Mouse (Mus musculus) neural tube, embryonic 15.5 days (tissue): ENCODE measurements around the gene 4833439L19Rik. TPM values are rescaled to one million over a fixed set of nuclear protein-coding genes. Genes with fewer than 3 reads are reported as not detected.
"Not testable (repeated sequence)": the region's sequence is repeated elsewhere in the genome, so short reads cannot be mapped to it uniquely, and the experiment has no call there.

Experiments
- ATAC-seq: fragments of 200-750 bp; cut with Nextera tagmentation; 2 replicates; pipeline ENCODE4 v1.8.0; 2017; ENCODE audit warnings: mild to moderate bottlenecking, moderate TSS enrichment, moderate library complexity; ENCODE audit not compliant: low FRiP score
- H3K27ac ChIP-seq: fragments of 300-500 bp; sonication (generic); replicated peaks from 2 replicates; pipeline ENCODE4 v1.5.1; 2015; ENCODE audit warnings: mild to moderate bottlenecking, inconsistent platforms
- H3K27me3 ChIP-seq: fragments of 300-500 bp; sonication (generic); replicated peaks from 2 replicates; pipeline ENCODE4 v1.6.1; 2015; ENCODE audit warnings: inconsistent platforms
- H3K36me3 ChIP-seq: fragments of 300-500 bp; sonication (generic); 2 replicates; pipeline ENCODE4 v1.6.1; 2015; ENCODE audit warnings: inconsistent platforms
- H3K4me1 ChIP-seq: fragments of 300-500 bp; sonication (generic); 2 replicates; pipeline ENCODE4 v1.6.1; 2015; ENCODE audit warnings: inconsistent platforms
- H3K4me2 ChIP-seq: fragments of 300-500 bp; sonication (generic); 2 replicates; pipeline ENCODE4 v1.6.1; 2015; ENCODE audit warnings: inconsistent platforms, mild to moderate bottlenecking, moderate library complexity
- H3K4me3 ChIP-seq: fragments of 300-500 bp; sonication (generic); replicated peaks from 2 replicates; pipeline ENCODE4 v1.5.1; 2015; ENCODE audit warnings: mild to moderate bottlenecking, inconsistent platforms
- H3K9ac ChIP-seq: fragments of 300-500 bp; sonication (generic); replicated peaks from 2 replicates; pipeline ENCODE4 v1.6.1; 2015; ENCODE audit warnings: mild to moderate bottlenecking, inconsistent platforms
- H3K9me3 ChIP-seq: fragments of 300-500 bp; sonication (generic); replicated peaks from 2 replicates; pipeline ENCODE4 v1.6.1; 2016; ENCODE audit warnings: inconsistent platforms
- WGBS: fragments of 180-500 bp; shearing (Covaris S2); methylation state at CpG from one replicate; pipeline ENCODE4 v1.1.7; 2015; ENCODE audit warnings: mixed read lengths; 5-methylcytosine and 5-hydroxymethylcytosine counted together
- polyA plus RNA-seq: library from polyadenylated mRNA; unstranded; fragments of >200 nt; fragmentation: Nextera tagmentation; extraction: Ambion mirVana; gene quantifications from 2 replicates; pipeline ENCODE4 v1.2.1, GENCODE M21; 2015

Gene 4833439L19Rik
- polyA plus RNA-seq: 218 and 220 TPM in 2 replicates

DNA sequence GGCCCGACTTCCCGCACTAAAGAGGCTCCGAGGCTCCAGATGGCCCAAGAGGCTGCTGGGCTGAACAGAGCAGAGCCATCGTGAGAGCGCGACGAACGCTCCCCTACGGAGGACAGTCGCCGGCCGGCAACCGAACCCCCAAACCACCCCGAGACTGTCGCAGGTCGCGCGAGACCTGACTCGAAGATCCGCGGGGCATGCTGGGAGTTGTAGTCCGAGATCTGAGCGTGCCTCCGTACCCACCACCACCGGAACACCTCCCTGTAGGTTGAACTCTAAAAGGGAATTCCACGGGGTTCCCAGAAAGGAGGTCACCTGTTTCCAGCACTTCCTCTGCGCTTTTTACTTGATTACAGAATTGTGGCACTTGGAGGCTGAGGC is at the start of gene 4833439L19Rik:
TSS of gene 4833439L19Rik (minus strand) at position 235 of the 381 bp plus-strand sequence.
- peak within 1 kb of the TSS; percentile 88 for H3K27ac ChIP-seq
- H3K27me3 ChIP-seq: no peaks in the 10 kb centered on the region
- WGBS: under 1% methylated on average over 26 of the region's 27 CpGs
- peak within 1 kb of the TSS; percentile 99 for H3K4me3 ChIP-seq
- peaks cover 28% of the 10 kb centered on the region for H3K36me3 ChIP-seq
- H3K4me1 ChIP-seq: peaks cover 22% of the 10 kb centered on the region
- H3K4me2 ChIP-seq: peak within 1 kb of the TSS; percentile 85
- ATAC-seq: peak; percentile 96
- H3K9me3 ChIP-seq: no peaks in the 10 kb centered on the region
- H3K9ac ChIP-seq: peak within 1 kb of the TSS; percentile 96

DNA sequence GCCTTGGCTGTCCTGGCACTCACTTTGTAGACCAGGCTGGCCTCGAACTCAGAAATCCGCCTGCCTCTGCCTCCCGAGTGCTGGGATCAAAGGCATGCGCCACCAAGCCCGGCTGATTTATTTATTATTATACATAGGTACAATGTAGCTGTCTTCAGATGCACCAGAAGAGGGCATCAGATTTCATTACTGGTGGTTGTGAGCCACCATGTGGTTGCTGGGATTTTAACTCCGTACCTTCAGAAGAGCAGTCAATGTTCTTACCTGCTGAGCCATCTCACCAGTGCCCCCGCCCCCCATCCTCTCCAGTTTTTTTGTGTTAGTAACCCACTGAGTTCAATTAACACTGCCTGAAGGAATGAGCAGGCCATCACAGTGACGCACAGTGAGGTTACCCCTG is 47.9 kb upstream of the 4833439L19Rik start:
- not testable (repeated sequence) for H3K9ac ChIP-seq, H3K4me3 ChIP-seq, H3K27ac ChIP-seq, H3K9me3 ChIP-seq, H3K4me2 ChIP-seq, ATAC-seq, H3K36me3 ChIP-seq, H3K27me3 ChIP-seq
- H3K4me1 ChIP-seq: peaks cover 27% of the 10 kb centered on the region
- WGBS: 89% methylated on average over 8 of the region's 8 CpGs

DNA sequence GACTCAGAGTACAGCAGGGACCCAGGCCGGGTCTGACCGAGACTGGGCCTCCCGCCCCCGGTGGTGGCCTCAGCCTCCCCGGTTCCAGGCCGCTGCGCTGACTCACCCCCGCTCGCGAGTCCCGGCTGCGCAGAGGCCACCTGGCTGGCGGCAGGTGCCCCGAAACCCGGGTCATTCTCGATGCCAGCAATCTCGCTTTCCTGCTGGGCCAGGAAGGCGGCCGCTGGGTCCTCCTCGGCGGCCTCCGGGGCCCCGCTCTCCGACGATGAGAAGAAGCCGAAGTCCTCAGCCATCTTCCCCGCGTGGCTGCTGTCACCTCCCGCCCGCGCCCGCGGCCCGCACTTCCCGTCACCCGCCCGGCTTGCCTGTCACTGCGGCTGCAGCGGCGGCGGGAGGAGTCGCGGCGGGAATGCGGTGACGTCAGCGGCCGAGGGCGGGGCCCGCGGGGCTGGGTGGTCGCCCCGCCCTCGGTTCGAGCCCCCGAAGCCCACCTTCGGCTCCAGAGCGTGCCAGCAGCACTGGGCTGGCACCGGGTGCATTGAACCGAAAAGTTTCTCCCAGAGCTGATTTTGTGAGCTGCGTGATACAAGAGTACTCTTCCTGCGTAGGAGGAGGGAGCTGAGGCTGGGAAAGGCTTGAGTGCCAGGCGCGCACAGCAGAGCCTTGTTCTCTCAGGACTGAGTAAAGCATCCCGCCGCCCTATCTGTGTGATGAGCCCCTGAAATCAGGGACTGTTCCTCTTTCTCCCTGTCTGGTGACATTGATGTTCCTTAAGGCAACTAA is 45.9 kb upstream of the 4833439L19Rik start, which contains the start of gene Cltb:
TSS of gene Cltb (minus strand) at position 373 of the 783 bp plus-strand sequence.
- peak within 1 kb of the TSS; percentile 85 for H3K4me2 ChIP-seq

DNA sequence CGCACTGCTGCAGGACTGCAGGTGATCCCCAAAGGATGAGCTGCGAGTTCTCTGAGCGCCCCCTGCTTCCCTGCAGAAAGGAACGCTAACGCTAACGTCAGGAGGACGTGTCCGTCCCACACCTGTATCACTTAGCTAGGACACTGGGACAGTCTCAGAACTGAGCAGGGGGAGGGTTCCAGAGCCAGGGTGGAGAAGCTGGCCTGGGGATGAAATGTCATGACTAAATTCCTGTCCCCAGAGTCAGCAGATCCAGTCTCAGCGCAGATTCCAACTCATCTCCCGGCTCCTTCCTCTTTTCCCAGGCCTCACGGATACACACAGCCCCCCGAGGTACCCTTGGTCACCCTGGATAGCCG is 45.4 kb upstream of the 4833439L19Rik start:
- Histone ChIP-seq H3K9me3 (no peaks in the 10 kb centered on the region), H3K36me3 (peaks cover 13% of the 10 kb centered on the region), H3K27ac (peak overlapping the region; percentile 88), H3K4me1 (peaks cover 33% of the 10 kb centered on the region), H3K4me2 (peak overlapping the region; percentile 85), H3K27me3 (no peaks in the 10 kb centered on the region), H3K4me3 (peak overlapping the region; percentile 81), H3K9ac (peak overlapping the region; percentile 88)
- WGBS: 5% methylated on average over 13 of the region's 13 CpGs
- peak; percentile 65 for ATAC-seq

More for the DNA sequence above, 45.9 kb upstream of the 4833439L19Rik start, which contains the start of gene Cltb:
- ATAC-seq: peak; percentile 83
- H3K4me3 ChIP-seq: peak within 1 kb of the TSS; percentile 81
- H3K27me3 ChIP-seq: no peaks in the 10 kb centered on the region
- WGBS: under 1% methylated on average over 64 of the region's 66 CpGs
- peaks cover 33% of the 10 kb centered on the region for H3K4me1 ChIP-seq
- H3K36me3 ChIP-seq: peaks cover 8% of the 10 kb centered on the region
- H3K9ac ChIP-seq: peak within 1 kb of the TSS; percentile 88
- H3K27ac ChIP-seq: peak within 1 kb of the TSS; percentile 88
- no peaks in the 10 kb centered on the region for H3K9me3 ChIP-seq

DNA sequence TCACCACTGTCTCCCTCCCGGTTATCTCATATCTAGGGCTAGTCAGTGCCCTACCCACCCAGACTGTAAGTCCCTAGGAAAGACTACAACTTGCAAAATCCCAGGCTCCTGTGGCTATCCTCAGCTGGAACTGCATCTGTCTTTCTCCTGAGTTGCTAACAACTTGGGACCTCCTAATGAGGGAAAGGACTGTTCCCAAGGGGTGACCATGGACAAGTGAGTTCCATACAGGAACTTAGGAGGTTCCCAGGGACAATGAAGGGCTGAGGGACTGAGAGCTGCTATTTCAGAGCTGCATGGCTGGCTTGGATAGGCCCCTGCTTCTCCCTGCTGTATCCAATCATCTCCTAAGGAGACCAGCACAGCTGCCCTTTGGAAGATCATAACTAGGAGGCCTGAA is 44.1 kb upstream of the 4833439L19Rik start:
- no peaks in the 10 kb centered on the region for H3K9me3 ChIP-seq
- peak overlapping the region; percentile 81 for H3K4me3 ChIP-seq
- 26% methylated on average over 1 of the region's 1 CpGs for WGBS
- no peaks in the 10 kb centered on the region for H3K27me3 ChIP-seq
- H3K36me3 ChIP-seq: peaks cover 24% of the 10 kb centered on the region
- H3K9ac ChIP-seq: peak overlapping the region; percentile 32
- H3K4me2 ChIP-seq: peak overlapping the region; percentile 85
- H3K27ac ChIP-seq: peak overlapping the region; percentile 37; the same call in 1 of the 2 replicates
- H3K4me1 ChIP-seq: peaks cover 33% of the 10 kb centered on the region
- ATAC-seq: no peak

DNA sequence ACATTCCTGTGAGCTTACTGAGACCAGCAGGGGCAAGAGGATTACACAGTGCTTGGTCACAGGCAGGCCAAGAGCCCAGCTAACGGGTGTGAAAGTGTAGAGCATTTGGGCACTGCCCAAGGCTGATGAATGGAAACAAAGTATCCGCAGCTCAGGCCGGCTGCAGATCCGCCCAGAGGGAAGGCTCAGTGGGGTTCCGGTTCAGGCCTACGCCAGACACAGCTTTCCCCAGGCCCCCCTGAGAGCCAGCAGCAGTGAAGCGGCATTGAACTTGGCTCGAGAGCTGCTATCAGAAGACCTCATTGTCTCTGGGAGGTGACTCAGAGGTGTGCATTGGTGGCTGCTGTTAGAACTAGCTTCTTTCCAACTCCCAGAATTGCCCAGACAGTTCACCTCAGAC is 43.4 kb upstream of the 4833439L19Rik start:
- Histone ChIP-seq H3K9ac (peak overlapping the region; percentile 32), H3K36me3 (peaks cover 27% of the 10 kb centered on the region), H3K27me3 (no peaks in the 10 kb centered on the region), H3K4me1 (peaks cover 39% of the 10 kb centered on the region), H3K9me3 (no peaks in the 10 kb centered on the region), H3K27ac (peak overlapping the region; percentile 37; the same call in 1 of the 2 replicates), H3K4me2 (peak overlapping the region; percentile 85), H3K4me3 (peak overlapping the region; percentile 81)
- no peak for ATAC-seq
- WGBS: 6% methylated on average over 8 of the region's 8 CpGs

DNA sequence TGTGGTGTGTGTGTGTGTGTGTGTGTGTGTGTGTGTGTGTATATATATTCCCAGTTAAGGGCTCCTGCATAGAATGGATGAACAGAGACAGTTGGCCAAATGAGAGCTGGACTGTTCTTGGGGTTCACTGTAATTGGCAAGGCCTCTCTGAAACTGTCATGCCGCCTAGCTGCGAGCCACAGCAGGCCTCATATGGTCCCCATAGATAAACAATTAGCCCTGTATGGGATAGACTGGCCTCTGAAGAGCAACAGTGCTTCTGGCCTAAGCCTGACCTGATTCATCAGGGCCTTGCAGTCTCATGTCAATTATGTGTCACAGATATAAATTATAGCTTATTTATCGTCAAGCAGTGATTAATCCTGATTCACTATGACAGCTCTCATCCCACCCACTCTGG is 42.8 kb upstream of the 4833439L19Rik start:
- H3K36me3 ChIP-seq: peaks cover 27% of the 10 kb centered on the region
- H3K9ac ChIP-seq: no peak overlapping the region
- no peak overlapping the region for H3K4me3 ChIP-seq
- peaks cover 43% of the 10 kb centered on the region for H3K4me1 ChIP-seq
- H3K4me2 ChIP-seq: peak overlapping the region; percentile 85
- no peak for ATAC-seq
- 68% methylated on average over 3 of the region's 3 CpGs for WGBS
- no peak overlapping the region for H3K27ac ChIP-seq
- no peaks in the 10 kb centered on the region for H3K27me3 ChIP-seq
- no peaks in the 10 kb centered on the region for H3K9me3 ChIP-seq

DNA sequence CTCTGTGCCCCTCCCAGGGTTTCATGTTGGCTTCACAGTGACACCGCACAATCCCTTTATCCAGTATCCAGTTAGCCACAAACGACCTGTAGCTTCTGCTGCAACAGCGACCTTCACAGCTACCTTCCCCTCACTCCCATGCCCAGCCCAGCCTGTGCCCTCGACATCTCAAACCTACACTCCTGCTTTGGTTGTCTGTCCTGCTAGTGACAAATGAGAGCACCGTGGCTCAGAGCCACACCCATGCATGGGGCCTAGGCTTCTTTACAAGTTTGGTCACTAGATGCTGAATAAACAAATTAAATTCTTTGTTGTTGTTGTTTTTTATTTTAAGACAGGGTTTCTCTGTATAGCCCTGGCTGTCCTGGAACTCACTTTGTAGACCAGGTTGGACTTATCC is 42.0 kb upstream of the 4833439L19Rik start:
- Histone ChIP-seq H3K27me3 (no peaks in the 10 kb centered on the region), H3K4me1 (peaks cover 46% of the 10 kb centered on the region), H3K4me3 (no peak overlapping the region), H3K9ac (no peak overlapping the region), H3K36me3 (peaks cover 29% of the 10 kb centered on the region), H3K9me3 (no peaks in the 10 kb centered on the region), H3K27ac (no peak overlapping the region), H3K4me2 (no peak overlapping the region)
- WGBS: 75% methylated on average over 5 of the region's 5 CpGs
- ATAC-seq: no peak

DNA sequence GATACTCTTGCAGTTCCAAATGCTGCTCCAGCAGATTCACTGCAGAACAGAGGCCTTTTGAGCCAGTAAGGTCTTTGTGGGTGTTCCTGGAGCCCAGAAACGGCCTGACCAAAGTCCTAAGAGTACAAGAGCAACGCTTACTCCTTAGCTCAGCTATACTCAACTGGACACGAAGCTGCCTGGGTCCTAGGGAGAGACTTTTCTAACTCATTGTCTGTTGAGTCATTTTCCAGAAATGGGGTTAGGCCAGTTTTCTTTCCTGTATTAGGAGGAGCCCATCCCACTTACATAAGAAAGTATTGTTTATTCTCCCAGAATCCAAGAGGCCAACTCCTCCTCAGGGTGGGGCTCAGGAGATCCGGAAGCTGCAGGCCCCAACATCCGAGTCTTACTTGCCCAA is 40.2 kb upstream of the 4833439L19Rik start:
- WGBS: 79% methylated on average over 5 of the region's 5 CpGs

DNA sequence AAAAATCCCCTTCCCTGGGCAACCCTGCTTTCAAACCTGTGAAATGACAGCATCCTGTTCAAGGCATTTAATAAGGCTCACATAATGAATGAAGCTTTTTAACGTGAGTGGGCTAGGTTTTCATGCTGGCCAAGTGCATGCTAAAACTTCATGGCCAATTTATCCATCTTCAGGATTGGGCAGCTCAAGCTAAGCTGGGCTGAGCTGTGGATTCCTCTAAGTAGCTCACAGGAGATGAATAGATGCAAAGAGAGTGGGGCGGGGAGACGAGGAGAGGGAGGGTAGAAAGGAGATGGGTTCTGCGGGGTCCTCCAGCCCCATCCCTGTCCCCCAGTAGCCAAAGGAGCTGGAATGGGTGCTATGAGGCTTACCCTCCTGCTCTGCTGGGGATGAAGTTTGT is 39.0 kb upstream of the 4833439L19Rik start:
- Histone ChIP-seq H3K27me3 (no peaks in the 10 kb centered on the region), H3K4me2 (no peak overlapping the region), H3K9me3 (no peaks in the 10 kb centered on the region), H3K4me3 (no peak overlapping the region), H3K9ac (no peak overlapping the region), H3K4me1 (peaks cover 30% of the 10 kb centered on the region), H3K36me3 (peaks cover 48% of the 10 kb centered on the region), H3K27ac (no peak overlapping the region)
- no peak for ATAC-seq
- 61% methylated on average over 4 of the region's 4 CpGs for WGBS

More for the DNA sequence above, 40.2 kb upstream of the 4833439L19Rik start:
- Histone ChIP-seq H3K4me1 (peaks cover 42% of the 10 kb centered on the region), H3K36me3 (peaks cover 37% of the 10 kb centered on the region), H3K4me2 (no peak overlapping the region), H3K27ac (no peak overlapping the region), H3K27me3 (no peaks in the 10 kb centered on the region), H3K9me3 (no peaks in the 10 kb centered on the region), H3K4me3 (no peak overlapping the region), H3K9ac (no peak overlapping the region)
- no peak for ATAC-seq

DNA sequence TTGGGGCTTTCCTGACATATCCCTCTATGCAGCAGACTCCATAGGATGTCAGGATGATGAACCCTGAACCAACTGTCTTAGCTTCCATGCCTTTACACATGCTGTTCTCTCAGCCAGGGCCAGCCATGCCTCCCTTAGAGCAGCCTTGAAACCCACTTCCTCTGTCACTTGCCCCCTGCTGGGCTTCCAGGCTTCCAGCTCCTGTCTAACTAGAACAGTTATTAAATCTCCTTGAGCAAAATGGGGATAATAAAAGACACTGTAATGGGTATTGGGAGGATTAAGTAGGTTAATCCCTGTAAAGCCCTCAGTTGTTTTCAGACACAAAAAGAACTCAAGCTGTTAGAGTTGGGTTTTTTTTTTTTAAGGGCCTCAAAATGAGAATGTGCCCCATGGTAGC is 38.3 kb upstream of the 4833439L19Rik start:
- ATAC-seq: no peak
- Histone ChIP-seq H3K9me3 (no peaks in the 10 kb centered on the region), H3K4me1 (peaks cover 23% of the 10 kb centered on the region), H3K4me2 (no peak overlapping the region), H3K27ac (no peak overlapping the region), H3K36me3 (peaks cover 55% of the 10 kb centered on the region), H3K9ac (no peak overlapping the region), H3K27me3 (no peaks in the 10 kb centered on the region), H3K4me3 (no peak overlapping the region)

DNA sequence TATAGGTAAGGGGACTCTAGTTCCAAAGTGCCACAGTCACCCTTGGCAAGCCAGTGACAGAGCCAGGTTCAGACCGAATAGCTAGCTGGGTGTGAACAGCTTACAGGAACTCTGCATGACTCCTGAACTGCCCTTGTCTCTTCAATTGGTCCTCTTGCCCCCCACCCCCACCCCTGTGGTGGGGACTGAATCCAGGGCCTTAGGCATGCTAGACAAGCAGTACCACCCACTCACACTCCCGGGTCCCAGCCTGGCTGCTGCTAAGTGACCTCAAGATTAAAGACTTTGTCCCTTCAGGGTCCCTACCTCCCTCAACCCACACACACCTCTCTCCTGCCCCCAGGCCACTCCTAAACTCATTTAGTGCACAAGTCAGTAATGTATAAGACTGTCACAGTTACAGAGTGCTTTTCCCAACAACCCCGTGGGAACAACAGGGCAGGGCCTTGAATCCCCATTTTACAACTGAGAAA is 37.4 kb upstream of the 4833439L19Rik start:
- no peak for ATAC-seq
- Histone ChIP-seq H3K27ac (no peak overlapping the region), H3K4me2 (no peak overlapping the region), H3K9ac (no peak overlapping the region), H3K36me3 (peaks cover 63% of the 10 kb centered on the region), H3K4me1 (peaks cover 17% of the 10 kb centered on the region), H3K4me3 (no peak overlapping the region), H3K27me3 (no peaks in the 10 kb centered on the region), H3K9me3 (no peaks in the 10 kb centered on the region)
- WGBS: 17% methylated on average over 3 of the region's 3 CpGs
